Mouse (Mus musculus): ENCODE measurements around the gene Soga1.

Gene Soga1

DNA sequence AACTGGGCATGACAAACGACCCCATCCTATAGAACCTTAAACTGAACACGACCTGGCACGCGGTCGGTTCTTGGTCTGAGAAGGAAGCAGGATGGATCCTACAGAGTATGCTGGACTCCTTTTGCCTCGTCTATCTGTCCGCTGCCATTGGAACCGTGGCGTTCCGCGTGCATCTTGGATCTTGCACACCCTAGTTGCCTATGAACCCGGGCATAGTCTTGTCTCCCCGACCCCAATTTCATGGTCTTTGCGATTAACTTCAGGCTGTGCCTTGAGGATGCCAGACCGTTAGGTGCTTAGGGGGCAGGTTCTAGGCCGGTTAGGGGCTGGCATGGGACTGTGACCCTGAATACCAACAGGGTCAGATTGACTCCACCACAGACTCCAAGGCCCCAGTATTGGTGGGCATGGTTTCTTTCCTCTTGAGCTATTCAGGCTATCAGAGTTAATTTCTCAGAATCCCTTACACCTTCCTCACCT, 687 bp upstream of the Soga1 start:
- DNase-seq = no peak

- DNase-seq = no peak
Measured at GRCm38 (mm10) chr2:157078059-157078792, 828 bp downstream of the Soga1 start.

DNA sequence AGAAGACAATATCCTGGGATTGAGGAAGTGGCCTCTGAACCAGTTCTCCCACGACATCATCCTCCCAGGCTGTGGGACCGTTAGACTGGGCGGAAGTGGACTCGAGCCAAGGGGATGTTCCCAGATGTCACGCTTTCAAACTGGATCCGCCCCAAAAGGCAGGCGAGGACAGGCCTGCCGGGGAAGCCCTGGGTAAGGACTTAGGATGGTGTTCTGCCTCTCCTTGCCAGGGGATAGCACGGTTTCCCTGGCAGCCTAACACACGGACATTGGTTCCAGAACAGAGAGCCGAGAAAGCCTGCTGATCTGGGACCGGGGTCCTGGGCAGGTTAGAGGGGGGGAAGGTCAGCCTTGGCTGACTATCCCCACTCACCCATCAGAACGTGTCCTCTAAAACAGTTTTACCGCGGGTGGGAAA, 1.4 kb downstream of the Soga1 start:
- DNase-seq = peak; percentile 88

- no peak for DNase-seq
Measured at GRCm38 (mm10) chr2:157077160-157077559, 1.9 kb downstream of the Soga1 start.

DNA sequence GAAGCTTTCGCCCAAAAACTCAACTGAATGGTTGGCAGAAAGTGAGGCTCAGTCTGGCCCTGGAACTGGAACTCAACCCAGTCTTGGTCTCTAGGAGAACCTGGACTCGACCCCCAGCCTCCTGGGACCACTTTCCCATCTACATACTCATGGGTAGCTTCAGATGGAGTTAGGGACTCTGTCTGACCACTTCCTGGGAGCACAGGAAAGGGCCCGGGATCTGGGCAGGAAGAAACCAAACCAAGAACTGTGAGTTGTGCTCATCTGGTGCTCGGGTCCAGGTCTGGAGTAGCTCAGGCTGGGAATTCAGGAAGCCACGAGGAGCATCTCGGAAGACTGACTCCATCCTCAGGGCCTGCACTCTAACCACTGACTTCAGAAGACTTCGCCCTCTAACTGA, 2.5 kb downstream of the Soga1 start:
- no peak for DNase-seq

GRCm38 (mm10) chr2:157075685-157076084, 3.4 kb downstream of the Soga1 start:
- peak; percentile 51 for DNase-seq

DNA sequence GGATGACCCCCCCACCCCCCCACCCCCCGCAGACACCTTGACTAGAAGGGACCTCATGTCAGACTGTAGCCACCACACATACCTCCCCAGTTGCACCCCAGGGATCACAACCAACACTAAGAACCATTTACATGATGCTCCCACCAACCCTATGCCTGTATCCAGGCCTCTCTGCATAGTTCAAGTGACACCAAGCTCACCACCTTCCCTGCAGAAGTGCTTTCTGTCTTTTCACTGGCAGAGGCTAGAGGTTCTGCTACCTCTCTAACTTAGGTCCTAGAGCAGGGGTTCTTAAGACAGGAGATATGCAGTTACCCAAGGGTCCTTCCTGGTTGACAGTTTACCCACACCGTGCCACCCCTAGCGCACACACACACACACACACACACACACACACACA, 3.8 kb downstream of the Soga1 start:
- no peak for DNase-seq

DNA sequence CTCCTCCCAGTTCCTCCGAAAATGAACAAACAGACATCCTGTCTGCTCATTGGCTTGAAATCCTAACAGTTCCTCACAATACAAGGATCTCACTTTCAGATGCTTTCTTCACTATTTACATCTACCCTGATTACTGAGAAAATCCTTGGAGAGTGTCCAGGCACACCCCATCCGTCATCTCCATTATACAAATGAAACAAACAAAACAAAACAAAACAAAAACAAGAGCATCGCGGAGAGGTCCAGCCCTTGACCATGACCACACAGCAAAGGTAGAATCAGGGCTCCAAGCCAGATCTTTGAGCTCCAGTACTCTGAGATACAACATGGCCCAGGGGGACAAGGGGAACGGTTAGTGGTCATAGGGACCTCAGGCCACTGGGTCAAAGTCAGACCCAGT, 4.3 kb downstream of the Soga1 start:
- DNase-seq = no peak

- no peak for DNase-seq
Measured at GRCm38 (mm10) chr2:157074186-157074724, 4.8 kb downstream of the Soga1 start.

GRCm38 (mm10) chr2:157073378-157074052, 5.5 kb downstream of the Soga1 start:
- DNase-seq = no peak

DNA sequence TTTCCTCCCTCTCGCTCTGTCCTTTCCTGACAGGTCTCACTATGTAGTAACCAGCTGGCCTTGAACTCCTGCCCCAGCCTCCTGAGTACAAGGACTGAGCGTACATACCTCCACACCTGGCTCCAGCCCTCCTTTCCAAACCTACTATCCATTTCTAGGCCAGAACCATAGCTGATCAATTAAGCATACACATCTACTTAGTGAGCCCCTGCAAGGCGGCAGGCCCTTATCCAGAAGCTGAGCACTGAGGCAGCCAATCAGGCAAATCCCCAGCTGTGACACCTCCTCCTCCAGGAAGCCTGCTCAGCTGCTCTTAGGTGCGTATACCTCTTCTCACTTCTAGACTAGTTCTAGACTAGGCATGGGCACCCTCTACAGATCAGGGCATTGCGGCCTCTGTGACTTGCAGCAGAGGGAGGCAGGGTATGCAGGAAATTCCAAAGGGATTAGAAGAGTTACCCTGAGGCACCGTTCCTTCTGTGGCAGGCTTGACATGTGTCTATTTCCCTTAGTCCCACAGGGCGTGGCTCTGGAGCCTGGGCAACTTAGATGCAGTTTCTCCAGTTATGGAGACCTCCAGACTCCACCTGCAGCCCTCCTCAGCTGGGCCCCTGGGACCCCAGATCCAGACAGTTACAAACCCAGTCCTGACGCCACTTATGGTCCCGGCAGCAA, 6.6 kb downstream of the Soga1 start:
- no peak for DNase-seq

DNA sequence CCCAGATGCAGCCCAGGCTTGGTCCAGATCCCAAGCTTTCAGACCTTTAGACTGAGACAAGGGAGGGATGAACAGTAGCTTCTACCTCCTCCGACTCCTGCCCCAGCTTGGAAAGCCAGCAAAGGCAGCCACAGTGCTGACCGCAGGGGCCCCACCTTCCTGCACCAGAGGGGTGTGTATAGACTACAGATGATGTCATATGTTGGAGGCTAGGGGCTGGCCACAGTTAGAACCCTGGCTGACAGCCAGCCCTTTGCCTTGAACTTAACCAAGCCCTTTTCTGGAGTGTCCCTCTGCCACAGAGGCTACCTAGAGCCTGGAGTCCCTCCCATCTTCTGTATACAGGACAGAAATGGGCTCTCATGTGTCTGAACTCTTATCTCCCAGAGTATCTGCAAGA, 7.5 kb downstream of the Soga1 start:
- DNase-seq = peak; percentile 53

DNA sequence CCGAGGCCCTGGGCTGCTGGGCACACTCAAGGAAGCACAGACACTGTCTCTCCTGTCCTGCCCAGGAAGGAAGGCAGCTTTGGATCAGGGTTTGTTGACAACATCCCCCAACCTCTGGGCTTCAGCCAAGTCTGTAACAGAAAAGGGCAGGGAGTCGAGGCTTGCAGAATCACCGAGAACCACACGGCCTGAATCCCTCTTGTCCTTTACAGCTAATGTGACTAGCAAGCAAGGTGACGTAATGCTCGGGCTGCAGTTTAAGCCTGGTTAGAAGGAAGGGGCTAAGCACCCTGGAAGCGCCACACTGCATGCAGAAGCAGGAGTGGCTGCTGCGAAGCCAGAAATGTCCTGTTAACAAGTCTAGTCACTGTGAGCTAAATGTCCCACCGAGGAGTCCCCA, 8.7 kb downstream of the Soga1 start:
- peak; percentile 49 for DNase-seq

DNA sequence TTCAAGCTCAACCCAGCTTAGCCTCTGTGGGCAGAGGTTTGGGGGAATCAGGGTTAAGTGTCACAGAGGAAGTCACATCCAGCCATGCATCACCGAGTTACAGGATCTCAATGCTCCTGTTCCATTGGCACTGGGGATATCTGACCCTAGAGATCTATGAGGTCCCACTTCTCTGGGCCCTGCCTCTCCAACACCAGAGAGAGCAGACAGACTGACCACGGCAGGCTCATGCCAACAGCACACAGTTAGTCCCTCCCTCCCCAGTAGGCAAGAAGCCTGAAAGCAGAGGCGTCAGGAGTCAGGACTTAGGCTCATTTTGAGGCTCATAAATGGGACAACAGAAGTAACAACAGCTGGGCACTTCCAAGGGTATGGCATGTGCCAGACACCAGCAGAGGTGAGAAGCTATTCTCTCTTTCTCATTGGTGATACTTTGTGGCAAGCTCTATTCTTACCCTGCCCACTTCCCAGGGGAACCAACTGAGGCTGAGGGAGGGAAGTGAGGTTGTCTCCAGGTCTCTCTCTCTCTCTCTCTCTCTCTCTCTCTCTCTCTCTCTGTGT, 9.2 kb downstream of the Soga1 start:
- no peak for DNase-seq

DNA sequence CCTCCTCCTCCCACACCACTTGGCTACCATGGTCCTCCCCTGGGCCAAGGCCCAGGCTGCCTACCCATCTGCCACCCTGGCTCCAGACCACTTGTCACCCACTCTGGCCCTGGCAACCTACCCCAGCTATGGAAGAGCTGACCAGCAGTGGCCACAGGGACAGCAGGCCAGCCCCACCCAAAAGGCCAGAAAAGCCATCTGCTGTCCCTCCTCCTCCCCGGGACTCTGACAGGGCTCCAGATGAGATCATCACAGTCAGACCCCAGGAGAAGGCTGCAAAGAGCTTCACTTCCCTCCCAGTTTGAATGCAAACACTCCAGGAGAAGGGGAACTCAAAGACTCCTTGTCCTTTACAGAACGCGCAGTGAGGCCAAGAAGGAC, 9.7 kb downstream of the Soga1 start:
- DNase-seq = no peak

DNA sequence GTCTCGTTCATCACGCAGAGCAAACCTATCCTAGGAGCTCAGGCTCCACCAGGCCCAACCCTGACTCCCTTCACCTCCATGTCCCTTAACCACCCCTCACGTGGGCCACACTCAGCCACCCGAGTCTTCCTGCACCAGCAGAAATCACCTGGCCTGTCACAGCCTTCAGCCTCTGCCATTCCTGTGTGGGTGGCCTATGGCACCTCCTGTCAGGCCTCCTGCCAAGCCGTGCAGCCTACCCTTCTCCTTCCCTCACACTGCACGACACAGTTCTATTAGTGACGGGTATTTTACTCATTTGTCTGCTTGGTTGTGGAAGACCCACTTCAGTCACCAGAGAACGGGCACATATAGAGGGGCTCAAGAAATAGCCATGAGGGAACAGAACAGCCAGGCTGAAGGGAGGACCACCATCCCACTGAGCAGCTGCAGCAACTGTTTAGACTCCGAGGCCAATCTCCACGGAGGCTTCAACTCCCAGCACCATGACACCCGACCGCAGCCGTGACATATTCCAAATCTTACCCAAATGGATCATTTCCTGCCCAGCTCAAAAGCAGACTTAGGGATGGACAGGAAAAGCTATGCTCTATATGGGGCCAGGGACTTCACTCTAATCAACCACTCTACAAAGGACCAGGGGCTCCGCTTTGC, 10.2 kb downstream of the Soga1 start:
- no peak for DNase-seq

DNA sequence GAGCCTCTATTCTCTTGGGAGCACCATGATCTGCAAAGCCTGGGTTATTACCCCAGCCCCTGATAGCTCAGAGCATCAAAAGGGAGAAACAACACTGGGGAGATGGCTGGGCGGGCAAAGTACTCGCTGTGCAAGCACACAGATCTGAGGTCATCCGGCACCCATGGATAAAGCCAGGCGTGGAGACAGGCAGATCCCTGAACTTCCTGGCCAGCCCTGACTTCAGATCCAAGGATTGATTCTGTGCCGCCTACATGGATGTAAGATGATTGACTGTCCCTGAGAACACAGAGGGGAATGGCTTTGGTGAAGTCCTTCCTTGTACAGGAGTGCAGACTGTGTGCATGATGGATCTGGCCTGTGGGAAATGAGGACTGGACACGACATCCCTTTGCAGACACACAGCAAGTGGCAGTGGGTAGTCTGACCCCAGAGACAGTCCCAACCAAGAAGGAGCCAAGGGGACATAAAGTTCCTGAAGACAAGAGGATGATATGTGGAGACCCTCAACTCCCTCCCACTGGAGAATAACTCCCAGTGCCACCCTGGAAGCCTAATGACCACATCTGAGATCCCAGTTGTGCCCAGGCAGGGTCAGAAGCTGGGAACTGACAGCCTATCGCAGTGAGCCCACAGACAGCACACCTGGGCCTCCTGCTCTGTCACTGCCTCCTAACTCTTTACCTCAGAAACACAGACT, 12.2 kb downstream of the Soga1 start:
- no peak for DNase-seq

DNA sequence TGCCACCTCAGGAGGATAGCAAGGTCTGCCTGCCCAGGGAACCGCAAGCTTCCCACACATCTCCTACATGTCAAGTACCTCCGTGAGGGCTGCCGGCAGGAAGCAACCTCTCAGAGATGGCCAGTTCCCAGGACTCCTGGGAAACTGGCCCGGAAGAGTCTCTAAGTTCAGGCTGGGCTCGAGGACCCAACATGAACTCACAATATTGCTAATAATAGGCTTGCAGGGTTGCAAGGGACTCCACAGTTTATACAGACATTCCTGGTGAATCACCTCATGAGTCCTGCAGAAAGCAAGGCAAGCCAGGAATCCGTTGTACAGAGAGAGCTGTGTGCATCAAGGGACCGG, 13.2 kb downstream of the Soga1 start:
- DNase-seq = no peak

DNA sequence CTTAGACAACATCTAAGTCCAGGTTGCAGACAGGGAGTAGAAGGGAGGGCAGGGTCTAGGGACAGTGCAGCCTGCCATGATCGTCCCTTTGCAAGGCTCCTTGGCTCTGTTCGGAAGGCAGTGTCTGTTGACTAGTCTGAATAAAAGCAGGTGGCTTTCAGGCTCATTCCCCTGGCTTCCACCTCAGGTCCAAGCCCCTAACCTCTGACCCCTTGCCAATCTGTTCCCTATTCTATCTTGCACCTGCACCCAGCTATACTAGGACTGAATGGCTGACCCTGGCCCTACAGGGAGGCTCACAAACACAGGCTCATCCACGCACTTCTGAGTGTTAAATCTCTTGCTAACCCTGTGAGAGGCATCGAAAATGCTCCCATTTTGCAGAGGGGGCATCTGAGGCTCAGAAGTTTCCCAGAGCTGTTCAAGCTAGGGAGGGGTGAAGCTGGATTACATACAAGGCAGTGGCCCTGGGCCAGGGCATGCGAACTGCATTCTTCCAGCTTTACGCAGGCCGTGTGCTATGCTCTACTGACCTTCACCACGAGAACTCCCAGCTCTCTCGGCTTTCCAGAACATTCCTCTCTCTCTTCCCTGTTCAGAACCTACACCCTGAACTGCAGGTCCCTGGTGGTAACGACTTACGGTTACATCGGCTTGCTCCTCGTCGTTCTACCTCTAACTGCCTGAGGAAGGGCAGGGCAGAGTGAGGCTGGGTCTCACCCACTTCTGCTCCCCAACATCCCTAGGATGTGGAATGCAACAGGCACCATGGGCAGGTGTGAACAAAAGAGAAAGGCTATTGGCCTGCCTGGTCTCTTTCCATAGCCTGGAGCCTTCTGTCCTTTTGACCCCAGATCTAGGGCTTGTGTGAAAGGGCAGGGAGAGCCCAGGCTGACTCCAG, 13.8 kb downstream of the Soga1 start:
- no peak for DNase-seq

- no peak for DNase-seq
Measured at GRCm38 (mm10) chr2:157064136-157064535, 14.9 kb downstream of the Soga1 start.

GRCm38 (mm10) chr2:157063241-157063700, 15.8 kb downstream of the Soga1 start:
- no peak for DNase-seq
